Mouse (Mus musculus): ENCODE data around the gene Calr. TPM values are rescaled to one million over a fixed set of nuclear protein-coding genes. Genes with fewer than 3 reads are reported as not detected.

Calr gene
- 499 TPM for polyA plus RNA-seq (2017; shearing (Covaris generic))

GRCm38 (mm10) chr8:84846722-84847572, at the start of gene Calr:
Gene Calr, minus strand, starts transcription at chr8:84846934.

GRCm38 (mm10) chr8:84893709-84894134, 47.0 kb upstream of the Calr start, which contains the start of gene Gcdh:
Gene Gcdh, minus strand, starts transcription at chr8:84893921.

GRCm38 (mm10) chr8:84871376-84872308, 24.9 kb upstream of the Calr start, which contains the start of gene Syce2:
Gene Syce2, plus strand, starts transcription at chr8:84872111.

GRCm38 (mm10) chr8:84856864-84857441, 10.2 kb upstream of the Calr start, which contains the start of gene Farsa:
Gene Farsa, plus strand, starts transcription at chr8:84856989.

GRCm38 (mm10) chr8:84840248-84840999, 6.3 kb downstream of the Calr start, which contains the start of gene Rad23a:
Gene Rad23a, minus strand, starts transcription at chr8:84840665.

GRCm38 (mm10) chr8:84831490-84831889, 15.2 kb downstream of the Calr start, which contains the start of gene Gadd45gip1:
Gene Gadd45gip1, plus strand, starts transcription at chr8:84831522.

GRCm38 (mm10) chr8:84822723-84823122, 24.0 kb downstream of the Calr start, which contains the start of gene Dand5:
Gene Dand5, minus strand, starts transcription at chr8:84822823.

GRCm38 (mm10) chr8:84799999-84800831, 46.5 kb downstream of the Calr start, which contains the start of gene Nfix:
Gene Nfix, minus strand, starts transcription at chr8:84800344.

Other genes with a start within 250 kb of the Calr start
- 170 TPM for gene Ier2, start 184.1 kb downstream of the Calr start, polyA plus RNA-seq (2017; shearing (Covaris generic))
- 63.7 TPM for gene Trmt1, start 160.6 kb downstream of the Calr start, polyA plus RNA-seq (2017; shearing (Covaris generic))
- 3.9 TPM for gene Nacc1, start 159.1 kb downstream of the Calr start, polyA plus RNA-seq (2017; shearing (Covaris generic))
- gene Lyl1, start 145.5 kb downstream of the Calr start, polyA plus RNA-seq (2017; shearing (Covaris generic)): 0.54 TPM
- gene G430095P16Rik, start 123.9 kb downstream of the Calr start, polyA plus RNA-seq (2017; shearing (Covaris generic)): 29.3 TPM
- 3.4 TPM for gene Nfix, start 46.6 kb downstream of the Calr start, polyA plus RNA-seq (2017; shearing (Covaris generic))
- gene Dand5, start 24.1 kb downstream of the Calr start, polyA plus RNA-seq (2017; shearing (Covaris generic)): 9.0 TPM
- gene Gadd45gip1, start 15.4 kb downstream of the Calr start, polyA plus RNA-seq (2017; shearing (Covaris generic)): 30.6 TPM
- gene Rad23a, start 6.3 kb downstream of the Calr start, polyA plus RNA-seq (2017; shearing (Covaris generic)): 211 TPM
- gene Farsa, start 10.1 kb upstream of the Calr start, polyA plus RNA-seq (2017; shearing (Covaris generic)): 111 TPM
- 8.3 TPM for gene Syce2, start 25.2 kb upstream of the Calr start, polyA plus RNA-seq (2017; shearing (Covaris generic))
- 37.3 TPM for gene Gcdh, start 47.0 kb upstream of the Calr start, polyA plus RNA-seq (2017; shearing (Covaris generic))
- gene Klf1, start 55.0 kb upstream of the Calr start, polyA plus RNA-seq (2017; shearing (Covaris generic)): 0.32 TPM
- 21.8 TPM for gene Dnase2a, start 61.6 kb upstream of the Calr start, polyA plus RNA-seq (2017; shearing (Covaris generic))
- 1.5 TPM for gene Mast1, start 90.4 kb upstream of the Calr start, polyA plus RNA-seq (2017; shearing (Covaris generic))
- 0.24 TPM for gene Rtbdn, start 100.1 kb upstream of the Calr start, polyA plus RNA-seq (2017; shearing (Covaris generic))
- not detected for gene Gm49661, start 122.5 kb upstream of the Calr start, polyA plus RNA-seq (2017; shearing (Covaris generic))
- gene Prdx2, start 122.7 kb upstream of the Calr start, polyA plus RNA-seq (2017; shearing (Covaris generic)): 247 TPM
- 101 TPM for gene Rnaseh2a, start 122.8 kb upstream of the Calr start, polyA plus RNA-seq (2017; shearing (Covaris generic))
- gene Junb, start 131.8 kb upstream of the Calr start, polyA plus RNA-seq (2017; shearing (Covaris generic)): 568 TPM
- 10.4 TPM for gene Hook2, start 143.7 kb upstream of the Calr start, polyA plus RNA-seq (2017; shearing (Covaris generic))
- gene Best2, start 167.6 kb upstream of the Calr start, polyA plus RNA-seq (2017; shearing (Covaris generic)): not detected
- gene Asna1, start 178.3 kb upstream of the Calr start, polyA plus RNA-seq (2017; shearing (Covaris generic)): 40.2 TPM
- gene Trir, start 179.9 kb upstream of the Calr start, polyA plus RNA-seq (2017; shearing (Covaris generic)): 202 TPM
- gene Tnpo2, start 190.0 kb upstream of the Calr start, polyA plus RNA-seq (2017; shearing (Covaris generic)): 49.4 TPM
- gene Fbxw9, start 213.1 kb upstream of the Calr start, polyA plus RNA-seq (2017; shearing (Covaris generic)): 9.1 TPM
- gene Gm5741, start 221.0 kb upstream of the Calr start, polyA plus RNA-seq (2017; shearing (Covaris generic)): 2.4 TPM
- gene Dhps, start 224.8 kb upstream of the Calr start, polyA plus RNA-seq (2017; shearing (Covaris generic)): 82.7 TPM
- gene Wdr83os, start 233.8 kb upstream of the Calr start, polyA plus RNA-seq (2017; shearing (Covaris generic)): 178 TPM
- gene Wdr83, start 234.4 kb upstream of the Calr start, polyA plus RNA-seq (2017; shearing (Covaris generic)): 40.6 TPM
- gene Man2b1, start 236.3 kb upstream of the Calr start, polyA plus RNA-seq (2017; shearing (Covaris generic)): 177 TPM